Mouse (Mus musculus): ENCODE measurements around the gene Notch4. TPM values are rescaled to one million over a fixed set of nuclear protein-coding genes. Genes with fewer than 3 reads are reported as not detected.

The Notch4 gene
- polyA plus RNA-seq, 1 experiment from 2014 or later = 13.6 TPM

DNA sequence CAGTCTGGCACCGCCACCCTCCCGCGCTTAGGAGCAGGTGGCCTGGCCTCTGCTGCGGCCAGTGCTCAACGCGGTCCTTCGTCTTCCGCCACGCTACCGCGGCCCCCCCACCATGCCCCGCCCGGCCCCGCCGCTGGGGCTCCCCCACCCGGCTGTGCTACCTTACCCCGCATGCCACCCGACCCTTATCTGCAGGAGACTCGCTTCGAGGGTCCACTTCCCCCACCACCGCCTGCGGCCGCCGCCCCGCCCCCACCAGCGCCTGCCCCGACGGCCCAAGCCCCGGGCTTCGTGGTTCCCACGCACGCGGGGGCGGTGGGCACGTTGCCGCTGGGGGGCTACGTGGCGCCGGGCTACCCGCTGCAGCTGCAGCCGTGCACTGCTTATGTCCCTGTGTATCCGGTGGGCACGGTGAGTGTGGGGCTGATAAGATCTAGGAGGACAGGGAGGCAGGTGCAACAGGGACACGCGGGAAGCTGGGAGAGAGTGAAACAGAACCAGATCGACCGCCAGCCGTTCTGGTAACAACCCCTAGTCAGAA is 66.8 kb downstream of the Notch4 start:
- no peak for ATAC-seq (ENCODE audit: low FRiP score, low read depth)

DNA sequence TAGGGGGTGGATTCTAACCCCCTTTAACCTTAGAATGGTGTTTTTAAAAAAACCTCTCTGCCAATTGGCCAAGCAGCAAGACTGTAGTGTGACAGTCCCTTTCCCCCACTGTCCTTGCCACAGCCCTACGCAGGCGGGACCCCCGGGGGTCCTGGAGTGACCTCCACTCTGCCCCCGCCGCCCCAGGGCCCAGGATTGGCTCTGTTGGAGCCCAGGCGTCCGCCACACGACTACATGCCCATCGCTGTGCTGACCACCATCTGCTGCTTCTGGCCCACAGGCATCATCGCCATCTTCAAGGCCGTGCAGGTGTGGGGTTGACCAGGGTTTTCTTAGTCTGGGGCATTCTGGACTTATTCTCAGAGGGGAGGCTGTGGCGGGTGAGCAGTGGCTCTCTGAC is 67.6 kb downstream of the Notch4 start:
- H3K36me3 ChIP-seq = no peaks in the 10 kb centered on the region
- no peak overlapping the region for H3K27ac ChIP-seq (replicated peaks)
- peaks cover 50% of the 10 kb centered on the region for H3K4me1 ChIP-seq
- peak overlapping the region; percentile 35 for H3K4me3 ChIP-seq
- no peak for ATAC-seq (ENCODE audit: low FRiP score, low read depth)
- 4% methylated on average over 11 of the region's 12 CpGs for WGBS
- no peaks in the 10 kb centered on the region for H3K9me3 ChIP-seq
- H3K9ac ChIP-seq (replicated peaks) = peak overlapping the region; percentile 46
- H3K27me3 ChIP-seq = peaks cover 51% of the 10 kb centered on the region
- H3K4me2 ChIP-seq (replicated peaks) = peak overlapping the region; percentile 91

More for the DNA sequence above, 66.8 kb downstream of the Notch4 start:
- no peak overlapping the region for H3K27ac ChIP-seq (replicated peaks)
- WGBS = 2% methylated on average over 47 of the region's 48 CpGs
- peak overlapping the region; percentile 52 for H3K9ac ChIP-seq (replicated peaks)
- peaks cover 45% of the 10 kb centered on the region for H3K27me3 ChIP-seq
- H3K4me1 ChIP-seq = peaks cover 57% of the 10 kb centered on the region
- H3K9me3 ChIP-seq = no peaks in the 10 kb centered on the region
- H3K4me2 ChIP-seq (replicated peaks) = peak overlapping the region; percentile 91
- H3K4me3 ChIP-seq = peak overlapping the region; percentile 58
- H3K36me3 ChIP-seq = no peaks in the 10 kb centered on the region

GRCm38 (mm10) chr17:34632261-34632691 is 68.2 kb downstream of the Notch4 start:
- WGBS = under 1% methylated on average over 25 of the region's 26 CpGs
- ATAC-seq (ENCODE audit: low FRiP score, low read depth) = no peak
- 0 out of 2 replicates have a peak overlapping the region, but pooled peaks have one; percentile 21 for H3K9ac ChIP-seq (replicated peaks)
- H3K4me3 ChIP-seq = peak overlapping the region; percentile 35
- H3K27ac ChIP-seq (replicated peaks) = no peak overlapping the region
- no peaks in the 10 kb centered on the region for H3K36me3 ChIP-seq
- peaks cover 50% of the 10 kb centered on the region for H3K4me1 ChIP-seq
- peak overlapping the region; percentile 91 for H3K4me2 ChIP-seq (replicated peaks)
- H3K27me3 ChIP-seq = peaks cover 53% of the 10 kb centered on the region
- no peaks in the 10 kb centered on the region for H3K9me3 ChIP-seq

DNA sequence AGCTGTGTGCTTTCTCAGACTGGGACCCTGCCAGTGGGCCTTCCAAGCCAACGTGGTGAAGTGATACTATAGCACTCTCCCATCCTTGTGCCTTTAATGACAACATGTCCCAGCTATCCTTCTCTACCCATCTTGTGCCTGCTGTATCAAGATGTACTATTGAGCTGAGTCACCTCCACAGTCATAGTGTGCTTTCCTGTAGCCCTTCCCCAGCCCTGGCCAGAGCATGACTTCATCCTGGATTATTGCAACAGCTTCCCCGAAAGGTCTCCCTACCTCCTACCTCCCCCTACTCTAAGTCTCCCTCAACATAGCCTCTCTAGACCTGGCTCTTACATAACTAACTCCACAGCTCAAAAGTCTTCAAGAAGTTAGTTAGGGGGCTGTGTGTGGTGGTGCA is 71.6 kb downstream of the Notch4 start:
- ATAC-seq (ENCODE audit: low FRiP score, low read depth) = no peak
- Histone ChIP-seq H3K27ac (replicated peaks) (no peak overlapping the region), H3K27me3 (peaks cover 46% of the 10 kb centered on the region), H3K9ac (replicated peaks) (no peak overlapping the region), H3K9me3 (no peaks in the 10 kb centered on the region), H3K4me2 (replicated peaks) (no peak overlapping the region), H3K36me3 (no peaks in the 10 kb centered on the region), H3K4me3 (no peak overlapping the region), H3K4me1 (peaks cover 23% of the 10 kb centered on the region)
- 70% methylated on average over 2 of the region's 2 CpGs for WGBS

- H3K27me3 ChIP-seq = peaks cover 28% of the 10 kb centered on the region
- ATAC-seq (ENCODE audit: low FRiP score, low read depth) = no peak
- 64% methylated on average over 3 of the region's 3 CpGs for WGBS
- no peak overlapping the region for H3K27ac ChIP-seq (replicated peaks)
- no peak overlapping the region; the same call in 1 of the 2 replicates for H3K9ac ChIP-seq (replicated peaks)
- no peak overlapping the region for H3K4me3 ChIP-seq
- peaks cover 14% of the 10 kb centered on the region for H3K4me1 ChIP-seq
- no peaks in the 10 kb centered on the region for H3K9me3 ChIP-seq
- H3K4me2 ChIP-seq (replicated peaks) = no peak overlapping the region
- H3K36me3 ChIP-seq = no peaks in the 10 kb centered on the region
Measured at GRCm38 (mm10) chr17:34637459-34637858, 73.4 kb downstream of the Notch4 start.

Other genes starting within 250 kb of the Notch4 start
- gene H2-Eb2, start 238.6 kb upstream of the Notch4 start, polyA plus RNA-seq (2016; fragmentation: Nextera tagmentation; extraction: Ambion mirVana) = 0.10 TPM in 1 of 2 replicates, not detected in the other
- gene Btnl2, start 209.4 kb upstream of the Notch4 start, polyA plus RNA-seq (2016; fragmentation: Nextera tagmentation; extraction: Ambion mirVana) = 0.06 TPM in 1 of 2 replicates, not detected in the other
- not detected in 2 replicates for gene Btnl1, start 187.1 kb upstream of the Notch4 start, polyA plus RNA-seq (2016; fragmentation: Nextera tagmentation; extraction: Ambion mirVana)
- 3.9 and 4.2 TPM in 2 replicates for gene BC051142, start 165.4 kb upstream of the Notch4 start, polyA plus RNA-seq (2016; fragmentation: Nextera tagmentation; extraction: Ambion mirVana)
- gene Btnl4, start 87.0 kb upstream of the Notch4 start, polyA plus RNA-seq (2016; fragmentation: Nextera tagmentation; extraction: Ambion mirVana) = not detected in 2 replicates
- not detected in 2 replicates for gene Btnl6, start 46.9 kb upstream of the Notch4 start, polyA plus RNA-seq (2016; fragmentation: Nextera tagmentation; extraction: Ambion mirVana)
- 2.9 and 3.3 TPM in 2 replicates for gene Gpsm3, start 25.5 kb downstream of the Notch4 start, polyA plus RNA-seq (2016; fragmentation: Nextera tagmentation; extraction: Ambion mirVana)
- 20.8 and 22.5 TPM in 2 replicates for gene Pbx2, start 27.0 kb downstream of the Notch4 start, polyA plus RNA-seq (2016; fragmentation: Nextera tagmentation; extraction: Ambion mirVana)
- gene Ager, start 33.6 kb downstream of the Notch4 start, polyA plus RNA-seq (2016; fragmentation: Nextera tagmentation; extraction: Ambion mirVana) = 2.2 and 2.3 TPM in 2 replicates
- gene Rnf5, start 39.4 kb downstream of the Notch4 start, polyA plus RNA-seq (2016; fragmentation: Nextera tagmentation; extraction: Ambion mirVana) = 240 and 243 TPM in 2 replicates
- 82.8 and 86.2 TPM in 2 replicates for gene Agpat1, start 40.0 kb downstream of the Notch4 start, polyA plus RNA-seq (2016; fragmentation: Nextera tagmentation; extraction: Ambion mirVana)
- 4.5 and 6.0 TPM in 2 replicates for gene Egfl8, start 51.7 kb downstream of the Notch4 start, polyA plus RNA-seq (2016; fragmentation: Nextera tagmentation; extraction: Ambion mirVana)
- gene Ppt2, start 64.2 kb downstream of the Notch4 start, polyA plus RNA-seq (2016; fragmentation: Nextera tagmentation; extraction: Ambion mirVana) = 21.3 and 23.8 TPM in 2 replicates
- gene Prrt1, start 65.3 kb downstream of the Notch4 start, polyA plus RNA-seq (2016; fragmentation: Nextera tagmentation; extraction: Ambion mirVana) = 3.9 and 4.2 TPM in 2 replicates
- 16.4 and 18.1 TPM in 2 replicates for gene Fkbpl, start 80.5 kb downstream of the Notch4 start, polyA plus RNA-seq (2016; fragmentation: Nextera tagmentation; extraction: Ambion mirVana)
- gene Atf6b, start 82.9 kb downstream of the Notch4 start, polyA plus RNA-seq (2016; fragmentation: Nextera tagmentation; extraction: Ambion mirVana) = 116 and 121 TPM in 2 replicates
- gene Tnxb, start 106.3 kb downstream of the Notch4 start, polyA plus RNA-seq (2016; fragmentation: Nextera tagmentation; extraction: Ambion mirVana) = 0.04 and 0.05 TPM in 2 replicates
- 0.05 and 0.11 TPM in 2 replicates for gene C4b, start 179.6 kb downstream of the Notch4 start, polyA plus RNA-seq (2016; fragmentation: Nextera tagmentation; extraction: Ambion mirVana)
- not detected in 2 replicates for gene Cyp21a1, start 240.3 kb downstream of the Notch4 start, polyA plus RNA-seq (2016; fragmentation: Nextera tagmentation; extraction: Ambion mirVana)